Mouse (Mus musculus): ENCODE results near the gene Izumo1r. TPM values are rescaled to one million over a fixed set of nuclear protein-coding genes. Genes with fewer than 3 reads are reported as not detected.

The Izumo1r gene
- total and polyA plus RNA-seq, 3 experiments: not detected

DNA sequence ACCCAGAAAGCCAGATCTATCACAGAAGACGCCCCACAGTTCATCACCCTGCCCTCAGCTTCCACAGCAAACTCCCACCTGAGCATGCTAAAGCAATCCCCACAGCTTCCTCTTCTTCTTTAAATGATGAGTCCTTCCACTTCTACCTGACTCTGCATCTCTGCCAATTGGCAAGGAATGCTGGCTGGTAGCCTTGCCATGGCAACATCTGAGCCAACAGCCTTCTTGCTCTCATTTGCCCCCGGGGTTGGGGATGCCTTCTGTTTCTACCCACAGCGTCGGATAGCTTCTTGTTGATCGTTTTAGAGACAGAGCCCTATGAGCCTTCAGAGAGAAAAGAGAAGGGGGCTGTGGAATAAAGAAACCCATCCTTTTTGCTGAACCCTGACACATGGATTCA lies 11.9 kb downstream of the Izumo1r start:
- no peak overlapping the region for H3K27ac ChIP-seq (ENCODE audit: control insufficient read depth, low read depth, low read length)
- TF ChIP-seq CHD1 (IDR thresholded peaks at IDR 0.05; ENCODE audit: low read depth, low read length) (no peak), MAFK (IDR thresholded peaks at IDR 0.05; ENCODE audit: borderline replicate concordance, low read depth, low read length) (no peak), CHD2 (IDR thresholded peaks at IDR 0.05; ENCODE audit: low read length) (no peak), JUND (IDR thresholded peaks at IDR 0.05; ENCODE audit: low read depth, low read length) (no peak), MYC (IDR thresholded peaks at IDR 0.05; ENCODE audit: low read depth, low read length) (no peak), MAX (IDR thresholded peaks at IDR 0.05; ENCODE audit: low read length) (no peak)
- no peak overlapping the region for H3K9ac ChIP-seq (ENCODE audit: control insufficient read depth, low read depth, low read length, poor library complexity, severe bottlenecking)
- no peaks in the 10 kb centered on the region for H3K27me3 ChIP-seq (ENCODE audit: control insufficient read depth in 1 of 2, insufficient read depth in 2 of 2, low read length in 2 of 2)
- no peaks in the 10 kb centered on the region for H3K79me2 ChIP-seq (ENCODE audit: control insufficient read depth, insufficient read depth, low read length, poor library complexity)
- peaks cover 0 to 8% of the 10 kb centered on the region in 2 experiments; a peak in 2 of 4 replicates for H3K4me1 ChIP-seq (ENCODE audit: control insufficient read depth in 1 of 2, insufficient read depth in 2 of 2, low read length in 2 of 2)
- no peak overlapping the region for H3K4me3 ChIP-seq (ENCODE audit: control insufficient read depth in 1 of 2, insufficient read depth in 1 of 2, low read depth in 2 of 2, low read length in 2 of 2)
- DNase-seq (ENCODE audit: low read depth, low spot score): no peak
- H3K36me3 ChIP-seq (ENCODE audit: control insufficient read depth in 1 of 2, insufficient read depth in 2 of 2, low read length in 2 of 2): no peaks in the 10 kb centered on the region
- no peaks in the 10 kb centered on the region for H3K9me3 ChIP-seq (replicated peaks; ENCODE audit: insufficient read depth, low read length)

DNA sequence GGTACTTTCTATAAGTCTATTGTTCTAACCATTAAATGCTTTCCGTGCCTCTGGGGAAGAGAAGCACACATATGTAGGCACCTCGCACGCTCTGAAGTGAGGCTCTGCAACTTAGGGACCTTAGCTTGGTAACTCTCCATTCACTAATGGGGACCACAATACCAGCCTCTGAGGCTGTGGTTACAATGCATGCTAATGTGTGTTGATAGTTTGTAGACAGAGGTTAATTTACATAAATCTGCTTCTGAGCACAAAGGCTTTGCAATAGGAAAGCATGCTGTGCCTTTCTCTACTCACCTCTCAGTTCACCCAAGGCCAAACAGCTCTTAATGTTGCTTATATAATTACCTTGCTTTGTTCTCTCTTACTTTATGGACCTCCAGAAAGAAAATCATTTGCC lies 13.1 kb downstream of the Izumo1r start:
- Histone ChIP-seq H3K36me3 (ENCODE audit: control insufficient read depth in 1 of 2, insufficient read depth in 2 of 2, low read length in 2 of 2) (peaks cover 0 to 6% of the 10 kb centered on the region in 2 experiments; a peak in 2 of 4 replicates), H3K79me2 (ENCODE audit: control insufficient read depth, insufficient read depth, low read length, poor library complexity) (no peaks in the 10 kb centered on the region), H3K9me3 (replicated peaks; ENCODE audit: insufficient read depth, low read length) (no peaks in the 10 kb centered on the region), H3K4me1 (ENCODE audit: control insufficient read depth in 1 of 2, insufficient read depth in 2 of 2, low read length in 2 of 2) (peaks cover 0 to 20% of the 10 kb centered on the region in 2 experiments; a peak in 2 of 4 replicates), H3K27me3 (ENCODE audit: control insufficient read depth in 1 of 2, insufficient read depth in 2 of 2, low read length in 2 of 2) (no peaks in the 10 kb centered on the region), H3K4me3 (ENCODE audit: control insufficient read depth in 1 of 2, insufficient read depth in 1 of 2, low read depth in 2 of 2, low read length in 2 of 2) (no peak overlapping the region), H3K9ac (ENCODE audit: control insufficient read depth, low read depth, low read length, poor library complexity, severe bottlenecking) (no peak overlapping the region), H3K27ac (ENCODE audit: control insufficient read depth, low read depth, low read length) (no peak overlapping the region)
- TF ChIP-seq KAT2A (conservative IDR thresholded peaks at IDR 0.05; ENCODE audit: low read depth, low read length) (no peak), MXI1 (IDR thresholded peaks at IDR 0.05; ENCODE audit: low read depth, low read length) (no peak), MAX (IDR thresholded peaks at IDR 0.05; ENCODE audit: low read length) (no peak), RCOR1 (IDR thresholded peaks at IDR 0.05; ENCODE audit: low read depth, low read length) (no peak), ELF1 (IDR thresholded peaks at IDR 0.05; ENCODE audit: low read depth, low read length) (no peak), GATA1 (IDR thresholded peaks at IDR 0.05; ENCODE audit: low read depth, low read length) (no peak), EP300 (IDR thresholded peaks at IDR 0.05; ENCODE audit: low read depth in 1 of 2, low read length in 2 of 2) (no peak), USF2 (IDR thresholded peaks at IDR 0.05; ENCODE audit: borderline replicate concordance in 1 of 2, insufficient read depth in 1 of 2, low read depth in 1 of 2, low read length in 2 of 2) (no peak), RAD21 (IDR thresholded peaks at IDR 0.05; ENCODE audit: low read depth, low read length) (no peak), NELFE (IDR thresholded peaks at IDR 0.05; ENCODE audit: low read depth, low read length) (no peak), POLR2A (IDR thresholded peaks at IDR 0.05; ENCODE audit: control insufficient read depth in 1 of 2, insufficient read depth in 1 of 2, low read depth in 1 of 2, low read length in 2 of 2, poor library complexity in 1 of 2) (no peak), NRF1 (IDR thresholded peaks at IDR 0.05; ENCODE audit: insufficient read depth, low read depth, low read length, poor library complexity, severe bottlenecking) (no peak), GABPA (IDR thresholded peaks at IDR 0.05; ENCODE audit: low read depth, low read length) (no peak), ZMIZ1 (IDR thresholded peaks at IDR 0.05; ENCODE audit: low read depth, low read length) (no peak), ZNF384 (IDR thresholded peaks at IDR 0.05; ENCODE audit: low read depth, low read length) (no peak), TCF12 (IDR thresholded peaks at IDR 0.05; ENCODE audit: low read depth, low read length) (no peak)
- DNase-seq (ENCODE audit: low read depth, low spot score): no peak

Measured in MEL (cell line).